Comparison of ENCODE assay signal across 24 mouse cellular contexts in genomic region chr1:152717329-152717728, GRCm38 (mm10). TPM values are rescaled to one million over a fixed set of nuclear protein-coding genes. Genes with fewer than 3 reads are reported as not detected.
DNase-seq lines count a peak whose midpoint lies in the region; ATAC-seq and TF ChIP-seq lines count a peak whose summit lies in the region.
"Had no signal": no experiment of that assay in that cellular context is flagged by ENCODE, and none has a peak within 500 bp of the region (broad histone marks: within the 10 kb centered on the region; RNA-seq: fewer than 3 reads in every experiment).

No protein-coding gene starts in this region.

- TF ChIP-seq CTCF in lung, adult 2 months (IDR thresholded peaks at IDR 0.05; ENCODE audit: insufficient read depth, low read length): no peak

- no peaks in the 10 kb centered on the region for H3K9me3 ChIP-seq in heart, embryonic 11.5 days (replicated peaks; ENCODE audit: control insufficient read depth, low read length)
- H3K9me3 ChIP-seq in heart, embryonic 10.5 days: no peaks in the 10 kb centered on the region
- H3K9me3 ChIP-seq in lung, embryonic 16.5 days (ENCODE audit: control insufficient read depth, low read length): no peaks in the 10 kb centered on the region
- H3K9me3 ChIP-seq in embryonic facial prominence, embryonic 14.5 days (ENCODE audit: control insufficient read depth, low read length): no peaks in the 10 kb centered on the region
- H3K9me3 ChIP-seq in stomach, embryonic 15.5 days: no peaks in the 10 kb centered on the region
- no peaks in the 10 kb centered on the region for H3K9me3 ChIP-seq in hindbrain, embryonic 13.5 days
- H3K9me3 ChIP-seq: forebrain, embryonic 15.5 days; heart, embryonic 12.5 days; hindbrain, embryonic 12.5 days had no signal

- H3K9ac ChIP-seq in heart, embryonic 11.5 days (ENCODE audit: low read depth, low read length): 0 out of 2 replicates have a peak overlapping the region, but pooled peaks have one; percentile 5
- no peak overlapping the region for H3K9ac ChIP-seq in lung, embryonic 16.5 days (ENCODE audit: low read length)
- no peak overlapping the region for H3K9ac ChIP-seq in embryonic facial prominence, embryonic 14.5 days (ENCODE audit: low read depth, low read length)
- no peak overlapping the region for H3K9ac ChIP-seq in stomach, embryonic 15.5 days
- H3K9ac ChIP-seq in hindbrain, embryonic 13.5 days: no peak overlapping the region
- H3K9ac ChIP-seq: forebrain, embryonic 15.5 days; heart, embryonic 12.5 days; hindbrain, embryonic 12.5 days had no signal

- H3K27ac ChIP-seq in heart, embryonic 11.5 days (ENCODE audit: low read depth, low read length): no peak overlapping the region
- no peak overlapping the region for H3K27ac ChIP-seq in heart, embryonic 10.5 days
- H3K27ac ChIP-seq in lung, embryonic 16.5 days (ENCODE audit: low read length): peak overlapping the region; percentile 21
- no peak overlapping the region for H3K27ac ChIP-seq in embryonic facial prominence, embryonic 14.5 days (replicated peaks; ENCODE audit: low read depth, low read length)
- H3K27ac ChIP-seq in stomach, embryonic 15.5 days: peak overlapping the region; percentile 69
- no peak overlapping the region for H3K27ac ChIP-seq in hindbrain, embryonic 13.5 days
- H3K27ac ChIP-seq: forebrain, embryonic 15.5 days; hindbrain, embryonic 12.5 days; hindbrain, postnatal 0 days had no signal

- no peak for TF ChIP-seq POLR2A in lung, adult 2 months (IDR thresholded peaks at IDR 0.05; ENCODE audit: borderline replicate concordance, extremely low read depth, low read depth, low read length)

- no peak overlapping the region for H3K4me3 ChIP-seq in heart, embryonic 11.5 days (ENCODE audit: low read depth, low read length)
- H3K4me3 ChIP-seq in heart, embryonic 10.5 days: no peak overlapping the region
- H3K4me3 ChIP-seq in lung, embryonic 16.5 days (ENCODE audit: low read length): no peak overlapping the region
- no peak overlapping the region for H3K4me3 ChIP-seq in lung, adult 2 months (replicated peaks; ENCODE audit: extremely low read depth, low read depth, low read length)
- no peak overlapping the region for H3K4me3 ChIP-seq in embryonic facial prominence, embryonic 14.5 days (ENCODE audit: low read depth, low read length)
- H3K4me3 ChIP-seq in stomach, embryonic 15.5 days (replicated peaks): no peak overlapping the region
- no peak overlapping the region for H3K4me3 ChIP-seq in hindbrain, embryonic 13.5 days
- H3K4me3 ChIP-seq: forebrain, embryonic 15.5 days; heart, embryonic 12.5 days; hindbrain, embryonic 12.5 days had no signal

- H3K4me1 ChIP-seq in heart, embryonic 11.5 days (ENCODE audit: control insufficient read depth, insufficient read depth, low read length): peaks cover 9% of the 10 kb centered on the region
- H3K4me1 ChIP-seq in heart, embryonic 10.5 days: peaks cover 35% of the 10 kb centered on the region
- peaks cover 3% of the 10 kb centered on the region; the same call in 1 of the 2 replicates for H3K4me1 ChIP-seq in lung, embryonic 16.5 days (replicated peaks; ENCODE audit: control insufficient read depth, insufficient read depth, low read length)
- H3K4me1 ChIP-seq in lung, adult 2 months (ENCODE audit: control insufficient read depth, insufficient read depth, low read length): peaks cover 2% of the 10 kb centered on the region; the same call in 1 of the 2 replicates
- H3K4me1 ChIP-seq in embryonic facial prominence, embryonic 14.5 days (ENCODE audit: control insufficient read depth, insufficient read depth, low read length): 0 out of 2 replicates have a peak, but pooled peaks cover 5% of the 10 kb centered on the region
- no peaks in the 10 kb centered on the region for H3K4me1 ChIP-seq in stomach, embryonic 15.5 days
- 0 out of 2 replicates have a peak, but pooled peaks cover 2% of the 10 kb centered on the region for H3K4me1 ChIP-seq in hindbrain, embryonic 13.5 days (replicated peaks)

- H3K27me3 ChIP-seq in heart, embryonic 11.5 days (ENCODE audit: control insufficient read depth, insufficient read depth, low read length): no peaks in the 10 kb centered on the region
- no peaks in the 10 kb centered on the region for H3K27me3 ChIP-seq in heart, embryonic 10.5 days (ENCODE audit: insufficient read depth, poor library complexity, severe bottlenecking)
- H3K27me3 ChIP-seq in lung, embryonic 16.5 days (ENCODE audit: control insufficient read depth, insufficient read depth, low read depth, low read length): no peaks in the 10 kb centered on the region
- no peaks in the 10 kb centered on the region for H3K27me3 ChIP-seq in embryonic facial prominence, embryonic 14.5 days (replicated peaks; ENCODE audit: control insufficient read depth, insufficient read depth, low read length)
- H3K27me3 ChIP-seq in stomach, embryonic 15.5 days (replicated peaks): no peaks in the 10 kb centered on the region
- H3K27me3 ChIP-seq in hindbrain, embryonic 13.5 days: no peaks in the 10 kb centered on the region
- H3K27me3 ChIP-seq: CH12.LX; forebrain, embryonic 15.5 days; heart, embryonic 12.5 days; hindbrain, embryonic 12.5 days; Patski had no signal

- no peak for ATAC-seq in heart, embryonic 11.5 days (replicated peaks; ENCODE audit: insufficient number of reproducible peaks, low FRiP score, low TSS enrichment)
- peak; percentile 60 for ATAC-seq in lung, embryonic 16.5 days (ENCODE audit: low read depth)
- ATAC-seq in embryonic facial prominence, embryonic 14.5 days (ENCODE audit: low read depth): no peak; the same call in 1 of the 2 replicates
- peak; percentile 65 for ATAC-seq in stomach, embryonic 15.5 days (ENCODE audit: insufficient read depth, low FRiP score, low read depth)
- no peak for ATAC-seq in hindbrain, embryonic 13.5 days (ENCODE audit: low FRiP score)
- ATAC-seq: activated CD4-positive, CD25-positive, alpha-beta regulatory T cell, adult 4 months; forebrain, embryonic 15.5 days; hindbrain, postnatal 0 days; Patski had no signal

- DNase-seq in heart, embryonic 10.5 days (ENCODE audit: low spot score): no peak
- DNase-seq in lung, adult 2 months: no peak
- DNase-seq in embryonic facial prominence, embryonic 14.5 days (ENCODE audit: low spot score): peak; percentile 35
- DNase-seq in cerebellum, adult 9-10 months: no peak
- DNase-seq: adrenal gland, postnatal 14 days; cerebellum, adult 18-20 months; cerebellum, postnatal 10 days; gastrocnemius, postnatal 14 days; heart, postnatal 36 days had no signal

- no peaks in the 10 kb centered on the region for H3K36me3 ChIP-seq in heart, embryonic 11.5 days (ENCODE audit: control insufficient read depth, insufficient read depth, low read length)
- no peaks in the 10 kb centered on the region for H3K36me3 ChIP-seq in heart, embryonic 10.5 days
- H3K36me3 ChIP-seq in lung, embryonic 16.5 days (ENCODE audit: control insufficient read depth, insufficient read depth, low read length): no peaks in the 10 kb centered on the region
- no peaks in the 10 kb centered on the region for H3K36me3 ChIP-seq in embryonic facial prominence, embryonic 14.5 days (ENCODE audit: control insufficient read depth, insufficient read depth, low read length)
- no peaks in the 10 kb centered on the region for H3K36me3 ChIP-seq in stomach, embryonic 15.5 days
- no peaks in the 10 kb centered on the region for H3K36me3 ChIP-seq in hindbrain, embryonic 13.5 days
- H3K36me3 ChIP-seq: forebrain, embryonic 15.5 days; heart, embryonic 12.5 days; hindbrain, embryonic 12.5 days had no signal

- 73% methylated on average over 1 of the region's 1 CpGs for WGBS in heart, embryonic 11.5 days (ENCODE audit: insufficient replicate concordance)
- WGBS in heart, embryonic 10.5 days: 85% methylated on average over 1 of the region's 1 CpGs
- 50% methylated on average over 1 of the region's 1 CpGs for WGBS in lung, embryonic 16.5 days
- WGBS in lung, adult 2 months: 81% methylated on average over 1 of the region's 1 CpGs
- 88% methylated on average over 1 of the region's 1 CpGs for WGBS in embryonic facial prominence, embryonic 14.5 days
- 68% methylated on average over 1 of the region's 1 CpGs for WGBS in stomach, embryonic 15.5 days
- 88% methylated on average over 1 of the region's 1 CpGs for WGBS in hindbrain, embryonic 13.5 days

- no peak overlapping the region for H3K4me2 ChIP-seq in heart, embryonic 11.5 days
- no peak overlapping the region for H3K4me2 ChIP-seq in lung, embryonic 16.5 days (ENCODE audit: low read depth, low read length)
- H3K4me2 ChIP-seq in embryonic facial prominence, embryonic 14.5 days (ENCODE audit: low read depth, low read length): no peak overlapping the region
- H3K4me2 ChIP-seq in stomach, embryonic 15.5 days: no peak overlapping the region
- H3K4me2 ChIP-seq in hindbrain, embryonic 13.5 days: no peak overlapping the region
- H3K4me2 ChIP-seq: forebrain, embryonic 15.5 days; heart, embryonic 12.5 days; hindbrain, embryonic 12.5 days had no signal

RNA-seq across cellular contexts. Expression of gene Apobec4, which starts 33.0 kb away (rescaled TPM):
- polyA plus RNA-seq in heart, embryonic 11.5 days (2014; fragmentation: Nextera tagmentation; extraction: Ambion mirVana): not detected in 2 replicates
- not detected in 2 replicates for polyA plus RNA-seq in heart, embryonic 10.5 days (2016; fragmentation: Nextera tagmentation; extraction: Ambion mirVana)
- 0.25 and 0.39 TPM in 2 replicates for polyA plus RNA-seq in lung, embryonic 16.5 days (2015; fragmentation: Nextera tagmentation; extraction: Ambion mirVana)
- 0.16 and 0.46 TPM in 2 replicates for polyA plus RNA-seq in lung, adult 2 months (2012; rRNA removed)
- polyA plus RNA-seq in embryonic facial prominence, embryonic 14.5 days (2014; fragmentation: Nextera tagmentation; extraction: Ambion mirVana): 0.13 and 0.25 TPM in 2 replicates
- polyA plus RNA-seq in stomach, embryonic 15.5 days (2015; fragmentation: Nextera tagmentation; extraction: Ambion mirVana): 0.08 TPM in 1 of 2 replicates, not detected in the other
- not detected in 2 replicates for polyA plus RNA-seq in hindbrain, embryonic 13.5 days (2015; fragmentation: Nextera tagmentation; extraction: Ambion mirVana)
- polyA plus RNA-seq: activated CD4-positive, CD25-positive, alpha-beta regulatory T cell, adult 4 months; embryonic facial prominence, embryonic 11.5 days; forebrain, embryonic 11.5 days; forebrain, embryonic 15.5 days; gonadal fat pad, adult 2 months; heart, embryonic 12.5 days; heart, embryonic 16.5 days; hindbrain, embryonic 12.5 days; hindbrain, postnatal 0 days; Patski had no signal

RNA-seq across cellular contexts. Expression of gene Rgl1, which starts 48.8 kb away (rescaled TPM):
- polyA plus RNA-seq in heart, embryonic 11.5 days (2014; fragmentation: Nextera tagmentation; extraction: Ambion mirVana): 61.0 and 68.7 TPM in 2 replicates
- 51.2 and 58.3 TPM in 2 replicates for polyA plus RNA-seq in heart, embryonic 10.5 days (2016; fragmentation: Nextera tagmentation; extraction: Ambion mirVana)
- 49.1 and 53.4 TPM in 2 replicates for polyA plus RNA-seq in lung, embryonic 16.5 days (2015; fragmentation: Nextera tagmentation; extraction: Ambion mirVana)
- polyA plus RNA-seq in lung, adult 2 months (2012; rRNA removed): 26.5 and 35.7 TPM in 2 replicates
- 43.7 and 50.7 TPM in 2 replicates for polyA plus RNA-seq in embryonic facial prominence, embryonic 14.5 days (2014; fragmentation: Nextera tagmentation; extraction: Ambion mirVana)
- 41.5 and 41.7 TPM in 2 replicates for polyA plus RNA-seq in stomach, embryonic 15.5 days (2015; fragmentation: Nextera tagmentation; extraction: Ambion mirVana)
- polyA plus RNA-seq in hindbrain, embryonic 13.5 days (2015; fragmentation: Nextera tagmentation; extraction: Ambion mirVana): 19.8 and 24.0 TPM in 2 replicates

RNA-seq across cellular contexts. Expression of gene Arpc5, which starts 49.0 kb away (rescaled TPM):
- polyA plus RNA-seq in heart, embryonic 11.5 days (2014; fragmentation: Nextera tagmentation; extraction: Ambion mirVana): 257 and 268 TPM in 2 replicates
- 238 and 256 TPM in 2 replicates for polyA plus RNA-seq in heart, embryonic 10.5 days (2016; fragmentation: Nextera tagmentation; extraction: Ambion mirVana)
- polyA plus RNA-seq in lung, embryonic 16.5 days (2015; fragmentation: Nextera tagmentation; extraction: Ambion mirVana): 274 and 285 TPM in 2 replicates
- polyA plus RNA-seq in lung, adult 2 months (2012; rRNA removed): 90.4 and 99.5 TPM in 2 replicates
- polyA plus RNA-seq in embryonic facial prominence, embryonic 14.5 days (2014; fragmentation: Nextera tagmentation; extraction: Ambion mirVana): 267 and 269 TPM in 2 replicates
- polyA plus RNA-seq in stomach, embryonic 15.5 days (2015; fragmentation: Nextera tagmentation; extraction: Ambion mirVana): 326 and 330 TPM in 2 replicates
- polyA plus RNA-seq in hindbrain, embryonic 13.5 days (2015; fragmentation: Nextera tagmentation; extraction: Ambion mirVana): 343 and 364 TPM in 2 replicates

Comparison
In these comparisons a context has a peak if more than half of its experiments do, and no peak if none do; other contexts are left out.
1. ATAC-seq: peak in lung, embryonic 16.5 days (single experiment) and stomach, embryonic 15.5 days (single experiment); none in heart, embryonic 11.5 days (single experiment), embryonic facial prominence, embryonic 14.5 days (single experiment) and hindbrain, embryonic 13.5 days (single experiment).
2. H3K27ac ChIP-seq: peak in lung, embryonic 16.5 days (single experiment) and stomach, embryonic 15.5 days (single experiment); none in heart, embryonic 11.5 days (single experiment), heart, embryonic 10.5 days (single experiment), embryonic facial prominence, embryonic 14.5 days (single experiment) and hindbrain, embryonic 13.5 days (single experiment).